Mouse (Mus musculus): ENCODE results near the gene Ssh1.

GRCm38 (mm10) chr5:113939263-113939900 is 54.3 kb downstream of the Ssh1 start:
- no peak for TF ChIP-seq CTCF (IDR thresholded peaks at IDR 0.05; ENCODE audit: low read depth)
- no peak for TF ChIP-seq EP300 (IDR thresholded peaks at IDR 0.05; ENCODE audit: low read depth)

Data from liver, postnatal 0 days (tissue).